Mouse (Mus musculus) brain, embryonic 14.5 days (tissue): ENCODE data around the gene B4galt5.

Source experiments
- CTCF ChIP-seq: fragments of 200-500 bp; IDR thresholded peaks from 2 replicates; pipeline ENCODE4 v1.5.1; 2012; ENCODE audit warnings: inconsistent platforms, mild to moderate bottlenecking, moderate library complexity, borderline replicate concordance; ENCODE audit not compliant: insufficient read depth, insufficient read length; ENCODE audit errors: extremely low read depth
- POLR2A ChIP-seq: fragments of 200-500 bp; IDR thresholded peaks from 2 replicates; pipeline ENCODE4 v1.6.1; 2012; ENCODE audit warnings: mild to moderate bottlenecking, inconsistent platforms, borderline replicate concordance; ENCODE audit not compliant: poor library complexity, insufficient read depth, insufficient read length, severe bottlenecking; ENCODE audit errors: extremely low read depth

- TF ChIP-seq CTCF (no peak), POLR2A (no peak)
These were observed 71.0 kb downstream of the B4galt5 start for GRCm38 (mm10) chr2:167278011-167278410.
